Mouse (Mus musculus) stomach, postnatal 0 days (tissue): ENCODE results near the gene Mettl21c. TPM values are rescaled to one million over a fixed set of nuclear protein-coding genes. Genes with fewer than 3 reads are reported as not detected.

Experiments
- ATAC-seq: fragments of 200-750 bp; cut with Nextera tagmentation; 2 replicates; pipeline ENCODE4 v1.8.0; 2017; ENCODE audit not compliant: low FRiP score, low TSS enrichment
- DNase-seq: peaks from one replicate; pipeline ENCODE4 v3.0.0-alpha.2; 2016; ENCODE audit warnings: low spot score
- H3K27ac ChIP-seq: fragments of 300-500 bp; sonication (generic); replicated peaks from 2 replicates; pipeline ENCODE4 v1.5.1; 2014; ENCODE audit warnings: mild to moderate bottlenecking, control low read depth
- H3K27me3 ChIP-seq: fragments of 300-500 bp; sonication (generic); 2 replicates; pipeline ENCODE4 v1.6.1; 2014; ENCODE audit warnings: low read length; ENCODE audit not compliant: control insufficient read depth, insufficient read depth
- H3K36me3 ChIP-seq: fragments of 300-500 bp; sonication (generic); 2 replicates; pipeline ENCODE4 v1.6.1; 2014; ENCODE audit warnings: low read length, mixed read lengths; ENCODE audit not compliant: control insufficient read depth, insufficient read depth
- H3K4me1 ChIP-seq: fragments of 300-500 bp; sonication (generic); replicated peaks from 2 replicates; pipeline ENCODE4 v1.6.1; 2014; ENCODE audit warnings: antibody characterized with exemption; ENCODE audit not compliant: control insufficient read depth, insufficient read depth
- H3K4me2 ChIP-seq: fragments of 300-500 bp; sonication (generic); replicated peaks from 2 replicates; pipeline ENCODE4 v1.6.1; 2014; ENCODE audit warnings: low read depth, mild to moderate bottlenecking, control low read depth, moderate library complexity
- H3K4me3 ChIP-seq: fragments of 300-500 bp; sonication (generic); 2 replicates; pipeline ENCODE4 v1.5.1; 2014; ENCODE audit warnings: low read depth, low read length, control low read depth
- H3K9ac ChIP-seq: fragments of 300-500 bp; sonication (generic); 2 replicates; pipeline ENCODE4 v1.6.1; 2014; ENCODE audit warnings: mild to moderate bottlenecking, low read length, control low read depth, mixed read lengths
- H3K9me3 ChIP-seq: fragments of 300-500 bp; sonication (generic); 2 replicates; pipeline ENCODE4 v1.6.1; 2016; ENCODE audit warnings: low read length; ENCODE audit not compliant: control insufficient read depth
- CTCF ChIP-seq: IDR thresholded peaks from 2 replicates; pipeline ENCODE4 v1.5.1; 2016; ENCODE audit warnings: antibody characterized with exemption, low read depth, mild to moderate bottlenecking, moderate library complexity
- EP300 ChIP-seq: optimal IDR thresholded peaks from 2 replicates; pipeline ENCODE3; 2016; ENCODE audit warnings: antibody characterized with exemption
- WGBS: fragments of 180-500 bp; shearing (Covaris S2); extraction: QIAGEN DNeasy Blood & Tissue Kit; methylation state at CpG from one replicate; pipeline ENCODE4 v1.1.7; 2014; 5-methylcytosine and 5-hydroxymethylcytosine counted together
- polyA plus RNA-seq: library from polyadenylated mRNA; unstranded; fragments of >200 nt; fragmentation: Nextera tagmentation; extraction: Ambion mirVana; gene quantifications from 2 replicates; pipeline ENCODE4 v1.2.1, GENCODE M21; 2015

The Mettl21c gene
- polyA plus RNA-seq, 1 experiment from 2014 or later: 0.47 TPM

- H3K27me3 ChIP-seq: no peaks in the 10 kb centered on the region
- DNase-seq (no peak), ATAC-seq (no peak)
Measured at GRCm38 (mm10) chr1:43964381-43964780, 55.5 kb downstream of the Mettl21c start.

More at GRCm38 (mm10) chr1:43964381-43964780, 55.5 kb downstream of the Mettl21c start:
- Histone ChIP-seq H3K36me3 (peaks cover 11% of the 10 kb centered on the region; the same call in 1 of the 2 replicates), H3K9me3 (no peaks in the 10 kb centered on the region), H3K4me1 (no peaks in the 10 kb centered on the region), H3K9ac (no peak overlapping the region), H3K27ac (no peak overlapping the region), H3K4me2 (no peak overlapping the region), H3K4me3 (no peak overlapping the region)
- no peak for TF ChIP-seq CTCF
- TF ChIP-seq EP300: no peak
- WGBS: 73% methylated on average over 4 of the region's 4 CpGs

Other genes starting within 250 kb of the Mettl21c start
- 20.0 and 20.2 TPM in 2 replicates for gene Uxs1, start 192.2 kb downstream of the Mettl21c start, polyA plus RNA-seq
- 34.5 and 34.8 TPM in 2 replicates for gene Tpp2, start 86.4 kb downstream of the Mettl21c start, polyA plus RNA-seq
- 0.01 and 0.04 TPM in 2 replicates for gene Gm8251, start 41.9 kb upstream of the Mettl21c start, polyA plus RNA-seq
- 43.8 and 47.6 TPM in 2 replicates for gene Tex30, start 82.4 kb upstream of the Mettl21c start, polyA plus RNA-seq
- 19.5 and 20.6 TPM in 2 replicates for gene Kdelc1, start 98.8 kb upstream of the Mettl21c start, polyA plus RNA-seq
- 7.4 and 8.0 TPM in 2 replicates for gene Bivm, start 98.9 kb upstream of the Mettl21c start, polyA plus RNA-seq
- 9.1 and 9.7 TPM in 2 replicates for gene Ercc5, start 127.7 kb upstream of the Mettl21c start, polyA plus RNA-seq
- 0.02 and 0.10 TPM in 2 replicates for gene Mettl21e, start 198.9 kb upstream of the Mettl21c start, polyA plus RNA-seq